Mouse (Mus musculus) testis, postnatal 14 days (tissue): ENCODE measurements around the gene Vps13d.

Source experiments
- DNase-seq: peaks from one replicate; pipeline ENCODE4 v3.0.0; 2021; ENCODE audit warnings: low spot score

Vps13d gene

GRCm38 (mm10) chr4:145194559-145195162 lies at the start of gene Vps13d:
Gene Vps13d, minus strand, starts transcription at chr4:145195005.
- DNase-seq = peak; percentile 93

GRCm38 (mm10) chr4:145242719-145243350 lies 48.0 kb upstream of the Vps13d start:
- DNase-seq = no peak

- no peak for DNase-seq
Measured at GRCm38 (mm10) chr4:145240723-145241231, 46.0 kb upstream of the Vps13d start.

- peak; percentile 42 for DNase-seq
Measured at GRCm38 (mm10) chr4:145239049-145239830, 44.4 kb upstream of the Vps13d start.

- DNase-seq = no peak
Measured at GRCm38 (mm10) chr4:145236027-145236426, 41.2 kb upstream of the Vps13d start.

DNA sequence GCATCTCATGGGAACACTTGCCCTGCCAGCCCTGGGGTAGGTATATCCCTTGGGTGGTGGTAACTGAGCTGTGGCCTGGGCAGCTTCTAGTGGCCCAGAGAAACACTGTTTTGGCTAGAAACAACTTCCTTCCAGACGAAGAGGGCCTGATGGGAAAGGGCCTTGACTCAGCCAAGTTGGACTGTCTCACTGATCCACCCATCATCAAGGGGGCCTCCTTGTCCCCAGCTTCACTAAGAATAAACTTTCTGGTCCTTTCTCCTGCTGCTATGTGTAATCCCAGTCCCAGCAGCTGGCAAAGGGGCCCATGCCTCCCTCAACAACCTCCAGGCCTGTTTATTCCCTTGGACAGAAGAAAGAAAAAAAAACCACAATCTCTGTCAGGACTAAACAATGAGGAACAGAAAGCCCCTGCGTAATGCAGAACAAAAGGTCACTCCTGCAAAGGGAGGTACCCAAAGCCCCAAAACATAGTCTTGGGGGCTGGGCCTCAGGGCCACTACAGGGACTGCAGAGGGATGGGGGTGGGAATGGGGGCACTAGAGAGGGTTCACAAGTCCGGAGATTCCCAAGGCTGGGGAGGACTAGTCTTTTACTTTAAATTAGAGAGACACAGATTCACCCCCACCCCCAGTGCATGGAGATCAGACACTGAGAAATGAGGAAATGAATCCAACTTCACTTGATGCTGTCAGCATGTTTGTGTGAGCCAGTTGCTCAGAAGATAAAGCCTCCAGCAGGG lies 38.9 kb upstream of the Vps13d start:
- DNase-seq = peak; percentile 15

DNA sequence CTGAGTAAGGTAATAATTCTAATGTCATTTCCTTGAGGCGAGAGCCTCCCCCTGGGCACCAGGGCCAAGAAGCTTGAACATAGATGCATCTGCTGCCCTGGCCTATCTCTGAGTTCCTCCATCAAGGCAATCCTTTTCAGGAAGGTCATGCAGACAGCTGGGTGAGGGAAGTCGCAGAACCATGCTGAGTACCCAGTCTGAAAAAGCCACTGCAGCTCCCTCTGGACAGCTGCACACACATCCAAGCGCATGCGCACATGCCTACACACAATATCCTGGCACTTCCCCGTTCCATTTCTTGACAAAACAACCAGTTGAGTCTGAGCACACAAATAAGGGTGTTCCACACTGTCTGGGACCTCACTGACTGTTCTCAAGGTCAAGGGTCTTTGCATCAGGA lies 36.9 kb upstream of the Vps13d start:
- DNase-seq = no peak

DNA sequence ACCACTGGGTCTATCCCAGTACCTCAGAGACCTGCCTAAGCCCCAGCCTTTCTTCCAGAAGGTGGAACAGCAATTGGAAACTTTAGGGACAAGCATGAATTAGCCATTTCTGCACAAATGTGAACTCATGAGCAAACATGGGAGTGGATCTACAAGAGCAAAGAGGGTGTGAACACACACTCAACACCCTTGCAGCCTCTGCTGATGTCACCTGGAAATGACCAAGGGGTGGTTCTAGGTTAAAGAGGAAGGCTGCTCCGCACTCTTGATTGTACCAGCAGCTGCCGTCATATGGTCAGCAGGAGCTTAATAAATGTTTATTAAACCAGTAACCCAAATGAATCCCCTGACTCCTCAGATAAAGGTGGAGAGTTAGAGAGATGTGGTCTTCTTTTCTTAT lies 35.8 kb upstream of the Vps13d start:
- no peak for DNase-seq

DNA sequence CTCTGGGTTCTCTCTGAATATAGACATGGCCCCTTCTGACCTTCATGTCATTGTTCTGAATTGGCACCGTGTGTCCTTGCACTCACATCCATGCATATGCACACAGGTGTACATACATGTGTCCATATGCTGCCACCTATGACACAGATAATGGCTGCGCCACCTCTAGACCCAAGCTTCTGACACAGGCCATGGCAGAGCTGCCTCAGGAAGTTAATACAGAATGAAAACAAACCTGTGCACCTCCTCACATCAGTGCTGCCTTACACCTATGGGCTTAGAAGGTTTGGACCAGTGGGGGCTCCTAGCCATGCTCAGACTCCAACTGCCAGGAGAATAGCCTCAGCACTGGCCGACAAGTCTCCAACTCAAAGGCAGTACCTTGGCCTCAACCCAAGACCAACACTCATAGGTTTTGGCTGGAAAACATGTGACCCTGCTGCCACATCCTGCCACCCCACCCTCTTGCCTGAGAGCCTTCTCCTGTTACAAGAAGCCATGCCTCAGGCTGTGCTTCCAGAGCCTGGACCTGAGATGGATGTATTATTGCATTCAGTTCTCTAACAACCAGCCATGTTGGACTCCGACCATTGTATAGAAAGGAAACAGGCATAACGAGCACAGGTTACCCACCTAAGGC lies 34.8 kb upstream of the Vps13d start:
- DNase-seq = no peak

GRCm38 (mm10) chr4:145229051-145229450 lies 34.2 kb upstream of the Vps13d start:
- DNase-seq = no peak

DNA sequence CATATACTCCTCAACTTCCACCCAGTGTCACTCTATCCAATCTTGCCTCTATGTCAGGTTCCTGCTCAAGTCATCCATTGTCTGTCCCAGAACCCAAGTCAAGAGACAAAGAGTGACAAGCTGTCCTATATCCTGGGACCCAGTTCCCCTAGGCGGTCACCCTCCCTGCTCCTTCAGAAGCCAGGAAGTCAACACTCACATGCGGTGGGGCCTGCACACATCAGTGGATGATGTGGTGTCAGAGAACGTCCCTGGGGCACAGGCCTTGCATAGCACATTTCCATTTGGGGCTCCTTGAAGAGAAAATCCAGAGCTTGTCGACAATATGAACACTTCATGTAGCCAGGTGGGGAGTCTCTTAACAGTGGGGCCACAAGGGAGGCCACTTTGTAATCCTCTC lies 29.8 kb upstream of the Vps13d start:
- no peak for DNase-seq

GRCm38 (mm10) chr4:145222064-145222463 lies 27.3 kb upstream of the Vps13d start:
- no peak for DNase-seq

DNA sequence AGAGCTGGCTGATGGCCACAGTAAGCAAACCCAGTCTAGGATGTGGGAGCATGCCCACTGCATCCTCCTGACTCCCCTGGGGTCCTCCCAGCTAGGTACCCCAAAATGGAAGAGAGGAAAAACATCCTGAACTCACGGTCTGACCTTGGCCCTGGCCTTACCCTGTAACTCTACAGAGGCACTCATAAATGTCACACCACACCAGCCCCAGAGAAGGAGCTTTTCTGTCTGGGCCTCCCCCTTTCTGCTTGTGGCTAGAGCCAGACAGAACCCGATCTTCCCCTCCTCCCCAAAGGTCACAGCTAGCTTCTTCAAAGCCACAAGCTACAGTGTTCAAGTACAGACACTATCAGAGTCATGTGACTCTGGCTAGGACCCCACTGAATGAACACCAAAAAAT lies 26.6 kb upstream of the Vps13d start:
- DNase-seq = no peak

DNA sequence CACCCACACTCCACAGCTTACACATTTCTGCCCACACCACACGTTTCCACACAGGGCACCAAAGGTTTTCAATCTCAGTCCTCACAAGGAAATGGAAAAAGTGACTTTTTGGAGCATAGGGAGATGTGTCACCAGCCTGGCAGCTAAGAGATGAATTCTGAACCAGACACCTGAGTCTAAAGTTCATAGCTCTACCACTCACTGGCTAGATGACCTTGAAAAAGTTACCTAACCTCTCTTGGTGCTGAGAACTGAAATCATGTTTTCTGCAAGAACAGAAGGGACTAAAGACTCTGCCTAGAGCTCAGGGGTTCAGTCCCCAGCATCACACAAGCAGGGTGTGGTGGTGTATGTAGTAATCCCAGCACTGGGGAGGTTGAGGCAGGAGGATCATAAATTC lies 25.2 kb upstream of the Vps13d start:
- DNase-seq = no peak

DNA sequence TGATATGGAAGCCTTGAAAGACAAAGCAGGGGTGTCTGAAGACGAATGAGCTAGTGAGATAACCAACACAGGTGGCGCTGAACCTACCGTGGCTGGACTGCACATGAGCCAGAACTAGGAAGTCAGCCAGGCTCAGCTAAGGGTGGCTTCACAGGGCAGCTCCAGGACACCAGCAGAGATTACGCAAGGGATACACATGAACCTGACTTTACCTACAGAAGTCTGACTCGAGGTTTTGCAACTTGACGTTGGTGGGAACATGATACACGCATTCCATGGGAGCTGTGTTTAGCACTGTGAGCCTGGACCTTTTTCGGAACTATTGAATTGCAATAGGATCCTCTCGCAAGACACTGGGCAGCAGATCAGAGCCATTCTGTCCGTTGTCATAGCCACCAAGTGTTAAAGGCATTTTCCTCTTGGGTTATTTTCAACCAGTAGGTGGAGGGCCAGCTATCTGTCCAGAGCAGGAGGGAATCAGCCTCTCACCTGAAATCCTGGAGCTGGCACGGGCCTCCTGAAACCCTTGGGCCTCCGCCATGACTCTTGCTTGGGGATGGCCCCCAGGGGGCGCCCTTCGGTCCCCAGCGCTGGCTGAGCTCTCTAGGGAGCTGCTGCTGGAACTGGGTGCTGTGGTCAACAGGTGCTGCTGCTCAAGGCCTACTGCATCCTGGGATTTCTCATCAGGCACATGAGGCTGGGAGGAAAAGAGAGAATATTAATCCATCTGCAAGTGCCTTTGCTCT lies 24.6 kb upstream of the Vps13d start:
- peak; percentile 14 for DNase-seq

DNA sequence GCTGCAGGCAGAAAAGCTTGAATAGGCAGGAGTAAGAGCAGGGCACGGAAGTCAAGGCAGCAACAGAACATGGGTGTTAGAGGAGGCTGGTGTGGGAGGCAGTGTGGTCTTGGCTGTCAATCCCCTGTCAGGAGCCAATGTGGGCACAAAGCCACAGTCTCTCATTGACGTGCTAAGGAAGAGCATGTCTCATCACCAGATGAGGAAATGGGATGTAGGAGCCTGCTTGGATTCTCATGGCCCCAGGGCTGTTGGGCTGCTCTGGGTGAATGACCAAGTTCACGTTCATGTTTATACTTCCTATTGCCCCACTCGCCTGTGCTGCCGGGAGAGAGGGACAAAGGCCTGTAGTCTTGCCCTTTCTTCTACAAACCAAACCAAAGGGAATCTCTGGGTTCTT lies 23.0 kb upstream of the Vps13d start:
- no peak for DNase-seq

DNA sequence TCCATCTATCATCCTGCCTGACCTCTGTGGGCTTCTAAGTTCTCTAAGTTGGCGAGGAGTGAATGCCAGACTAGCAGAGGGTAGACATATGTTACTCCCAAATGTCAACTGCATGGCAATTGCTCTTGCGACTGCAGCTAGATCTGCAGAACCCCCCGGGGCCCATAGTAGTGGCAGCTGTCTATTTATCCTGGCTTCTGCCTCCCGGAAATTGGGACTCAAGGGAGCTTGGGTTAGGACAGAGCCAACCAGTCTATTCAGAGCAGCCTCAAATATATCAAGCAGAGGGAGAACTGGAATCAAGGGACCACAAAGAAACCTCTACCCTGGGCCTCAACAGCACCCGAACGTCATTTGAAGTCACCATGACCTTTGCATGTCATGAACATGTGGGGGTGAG lies 22.2 kb upstream of the Vps13d start:
- DNase-seq = no peak

- DNase-seq = no peak
Measured at GRCm38 (mm10) chr4:145215396-145215795, 20.6 kb upstream of the Vps13d start.

GRCm38 (mm10) chr4:145214786-145215174 lies 20.0 kb upstream of the Vps13d start:
- peak; percentile 65 for DNase-seq

GRCm38 (mm10) chr4:145213999-145214785 lies 19.4 kb upstream of the Vps13d start:
- DNase-seq = peak; percentile 84
